Mouse (Mus musculus) spleen, adult 2 months (tissue): ENCODE results near the gene Cdh4. TPM values are rescaled to one million over a fixed set of nuclear protein-coding genes. Genes with fewer than 3 reads are reported as not detected.

Source experiments
- DNase-seq, 2 experiments: peaks; one replicate each; pipeline versions ENCODE4 v3.0.0 to v3.0.0-alpha.2; 2012 to 2021; ENCODE audit warnings: low spot score in 2 of 2, low read depth in 1 of 2
- H3K27ac ChIP-seq: fragments of 200-500 bp; 2 replicates; pipeline ENCODE4 v1.5.1; 2012; ENCODE audit warnings: low read length, inconsistent platforms; ENCODE audit not compliant: insufficient read depth
- H3K27me3 ChIP-seq: fragments of 200-500 bp; 2 replicates; pipeline ENCODE4 v1.6.1; 2012; ENCODE audit warnings: mild to moderate bottlenecking, moderate library complexity, low read length, inconsistent platforms; ENCODE audit not compliant: control insufficient read depth, insufficient read depth
- H3K36me3 ChIP-seq: fragments of 200-500 bp; 2 replicates; pipeline ENCODE4 v1.6.1; 2012; ENCODE audit warnings: mild to moderate bottlenecking, low read length, inconsistent platforms; ENCODE audit not compliant: control insufficient read depth, insufficient read depth
- H3K4me1 ChIP-seq: fragments of 200-500 bp; 2 replicates; pipeline ENCODE4 v1.6.1; 2011; ENCODE audit warnings: inconsistent platforms; ENCODE audit not compliant: control insufficient read depth, insufficient read depth, insufficient read length
- H3K4me3 ChIP-seq: fragments of 200-500 bp; 2 replicates; pipeline ENCODE4 v1.5.1; 2011; ENCODE audit warnings: mild to moderate bottlenecking, inconsistent platforms; ENCODE audit not compliant: insufficient read depth, insufficient read length; ENCODE audit errors: extremely low read depth
- CTCF ChIP-seq: fragments of 200-500 bp; IDR thresholded peaks from 2 replicates; pipeline ENCODE4 v1.5.1; 2011; ENCODE audit warnings: mild to moderate bottlenecking, inconsistent platforms; ENCODE audit not compliant: insufficient read depth, insufficient read length, insufficient replicate concordance; ENCODE audit errors: extremely low read depth
- POLR2A ChIP-seq: fragments of 200-500 bp; IDR thresholded peaks from 2 replicates; pipeline ENCODE4 v1.6.1; 2011; ENCODE audit warnings: low read depth, low read length, inconsistent platforms
- WGBS: fragments of 180-500 bp; shearing (Covaris S2); methylation state at CpG from one replicate; pipeline ENCODE4 v1.1.7; 2018; 5-methylcytosine and 5-hydroxymethylcytosine counted together
- polyA plus RNA-seq: library from polyadenylated mRNA; depleted of rRNA; stranded (reverse); fragments of >200 nt; gene quantifications from 2 replicates; pipeline ENCODE4 v1.2.3, GENCODE M21; 2012

Gene Cdh4
- polyA plus RNA-seq, 1 experiment, result 1.0 TPM

- TF ChIP-seq POLR2A (no peak), CTCF (no peak)
- Histone ChIP-seq H3K27ac (no peak overlapping the region), H3K36me3 (no peaks in the 10 kb centered on the region), H3K4me3 (no peak overlapping the region), H3K4me1 (no peaks in the 10 kb centered on the region), H3K27me3 (no peaks in the 10 kb centered on the region)
- DNase-seq, result no peak
- WGBS, result 34% methylated on average over 2 of the region's 2 CpGs
Observed at GRCm38 (mm10) chr2:179536762-179537161, 94.5 kb downstream of the Cdh4 start.

- WGBS, result 24% methylated on average over 19 of the region's 19 CpGs
- Histone ChIP-seq H3K27ac (no peak overlapping the region), H3K36me3 (no peaks in the 10 kb centered on the region), H3K27me3 (no peaks in the 10 kb centered on the region), H3K4me1 (no peaks in the 10 kb centered on the region), H3K4me3 (no peak overlapping the region)
- TF ChIP-seq POLR2A (no peak), CTCF (no peak)
- no peak for DNase-seq
Observed at GRCm38 (mm10) chr2:179537390-179537789, 95.2 kb downstream of the Cdh4 start.

GRCm38 (mm10) chr2:179537800-179538450, 95.7 kb downstream of the Cdh4 start:
- H3K27me3 ChIP-seq, result no peaks in the 10 kb centered on the region
- DNase-seq, result no peak

GRCm38 (mm10) chr2:179538535-179538934, 96.3 kb downstream of the Cdh4 start:
- TF ChIP-seq CTCF (no peak), POLR2A (no peak)
- H3K36me3 ChIP-seq, result no peaks in the 10 kb centered on the region
- H3K4me3 ChIP-seq, result no peak overlapping the region
- WGBS, result 49% methylated on average over 4 of the region's 4 CpGs
- H3K4me1 ChIP-seq, result no peaks in the 10 kb centered on the region
- H3K27me3 ChIP-seq, result no peaks in the 10 kb centered on the region
- DNase-seq, result no peak
- H3K27ac ChIP-seq, result no peak overlapping the region

More at GRCm38 (mm10) chr2:179537800-179538450, 95.7 kb downstream of the Cdh4 start:
- Histone ChIP-seq H3K4me1 (no peaks in the 10 kb centered on the region), H3K27ac (no peak overlapping the region), H3K4me3 (no peak overlapping the region), H3K36me3 (no peaks in the 10 kb centered on the region)
- no peak for TF ChIP-seq POLR2A
- no peak for TF ChIP-seq CTCF
- WGBS, result 61% methylated on average over 3 of the region's 3 CpGs

- no peaks in the 10 kb centered on the region for H3K36me3 ChIP-seq
- no peaks in the 10 kb centered on the region for H3K4me1 ChIP-seq
- no peak overlapping the region for H3K27ac ChIP-seq
- TF ChIP-seq POLR2A (no peak), CTCF (no peak)
- H3K4me3 ChIP-seq, result no peak overlapping the region
- DNase-seq, result no peak
- 62% methylated on average over 9 of the region's 9 CpGs for WGBS
- no peaks in the 10 kb centered on the region for H3K27me3 ChIP-seq
Observed at GRCm38 (mm10) chr2:179539532-179540245, 97.5 kb downstream of the Cdh4 start.

- DNase-seq, result no peak
- 86% methylated on average over 4 of the region's 4 CpGs for WGBS
- Histone ChIP-seq H3K4me3 (no peak overlapping the region), H3K27me3 (no peaks in the 10 kb centered on the region), H3K36me3 (no peaks in the 10 kb centered on the region), H3K27ac (no peak overlapping the region), H3K4me1 (no peaks in the 10 kb centered on the region)
- TF ChIP-seq CTCF (no peak), POLR2A (no peak)
Observed at GRCm38 (mm10) chr2:179541096-179541495, 98.9 kb downstream of the Cdh4 start.

- Histone ChIP-seq H3K27me3 (no peaks in the 10 kb centered on the region), H3K4me3 (no peak overlapping the region), H3K36me3 (no peaks in the 10 kb centered on the region), H3K4me1 (no peaks in the 10 kb centered on the region), H3K27ac (no peak overlapping the region)
- DNase-seq, result no peak
- no peak for TF ChIP-seq CTCF
- WGBS, result 82% methylated on average over 5 of the region's 5 CpGs
Observed at GRCm38 (mm10) chr2:179547627-179548026, 105.4 kb downstream of the Cdh4 start.
